ENCODE assay signal across 8 mouse cellular contexts in the genomic region with DNA sequence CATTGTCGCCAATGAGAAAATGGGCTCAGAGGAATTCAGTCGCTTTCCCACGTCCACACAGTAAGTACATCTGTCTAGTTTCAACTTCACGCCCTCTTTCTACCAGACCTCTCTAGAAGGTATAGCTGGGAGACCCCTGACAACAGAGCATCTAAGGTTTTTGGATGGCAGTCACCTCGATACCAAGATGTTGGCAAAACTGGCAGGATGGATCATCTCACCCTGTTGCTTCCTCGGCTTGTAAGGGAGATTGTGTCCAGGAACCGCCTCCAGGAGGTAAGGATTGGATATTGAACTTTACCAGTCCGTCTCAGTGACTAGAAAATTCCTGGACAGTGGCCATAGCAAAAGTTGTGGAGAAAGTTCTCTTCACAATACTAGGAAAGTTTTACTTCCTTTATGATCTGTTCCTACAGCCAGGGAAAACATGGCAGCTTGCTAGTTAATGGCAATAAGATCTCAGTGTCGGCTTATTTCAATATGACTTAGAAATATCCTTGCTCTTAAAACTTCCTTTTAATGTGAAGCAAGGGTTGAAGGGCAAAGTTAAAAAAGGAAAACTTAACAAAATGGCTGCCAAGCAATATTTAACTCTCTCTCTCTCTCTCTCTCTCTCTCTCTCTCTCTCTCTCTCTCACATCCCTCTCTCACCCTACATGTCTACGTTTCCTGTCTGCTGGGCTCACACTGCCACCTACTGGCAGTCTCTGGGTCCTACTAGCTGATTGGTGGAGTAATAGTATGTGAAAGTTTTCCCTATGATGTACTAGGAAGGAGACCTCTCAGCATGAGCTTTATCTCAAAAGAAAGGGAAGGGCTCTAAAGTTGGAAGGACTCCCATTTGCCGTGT. TPM values are rescaled to one million over a fixed set of nuclear protein-coding genes. Genes with fewer than 3 reads are reported as not detected.
DNase-seq lines count a peak whose midpoint lies in the region; ATAC-seq and TF ChIP-seq lines count a peak whose summit lies in the region.

No protein-coding gene starts in this region.

- peak; percentile 78 for DNase-seq in cerebellum, adult 11 months
- peak; percentile 87 to 92 for DNase-seq in heart, postnatal 14 days
- peak; percentile 91 for DNase-seq in large intestine, adult 2 months (ENCODE audit: low read depth, low spot score)

- intact Hi-C loops in heart, postnatal 14 days (cut with DNase I) = loop anchor here (1.0 to 10.0 kb wide), 6 partner anchors 77 to 453 kb away; a partner anchor contains a TSS

- whole genome bisulfite sequencing in forebrain, embryonic 15.5 days = 66% methylated on average over 11 of the region's 11 CpGs
- WGBS in large intestine, adult 2 months = 40% methylated on average over 11 of the region's 11 CpGs
- 60% methylated on average over 11 of the region's 11 CpGs for WGBS in liver, embryonic 16.5 days (ENCODE audit: insufficient replicate concordance)
- WGBS in neural tube, embryonic 13.5 days = 69% methylated on average over 11 of the region's 11 CpGs

- no peaks in the 10 kb centered on the region for H3K4me1 ChIP-seq in ES-Bruce4 (ENCODE audit: control insufficient read depth, insufficient read depth, low read length)
- peaks cover 38% of the 10 kb centered on the region for H3K4me1 ChIP-seq in forebrain, embryonic 15.5 days
- peaks cover 28% of the 10 kb centered on the region for H3K4me1 ChIP-seq in liver, embryonic 16.5 days (ENCODE audit: control insufficient read depth, low read depth, low read length)
- peaks cover 35% of the 10 kb centered on the region for H3K4me1 ChIP-seq in neural tube, embryonic 13.5 days (replicated peaks)
- H3K4me1 ChIP-seq in testis, adult 2 months (ENCODE audit: control insufficient read depth, insufficient read depth, low read length) = peaks cover 19% of the 10 kb centered on the region

- ATAC-seq in forebrain, embryonic 15.5 days (replicated peaks) = peak; percentile 53
- ATAC-seq in liver, embryonic 16.5 days (ENCODE audit: low read depth) = peak; percentile 15; the same call in 1 of the 2 replicates
- peak; percentile 52 for ATAC-seq in neural tube, embryonic 13.5 days (ENCODE audit: low read depth)

- no peak overlapping the region for H3K4me3 ChIP-seq in ES-Bruce4 (ENCODE audit: low read depth, low read length)
- H3K4me3 ChIP-seq in forebrain, embryonic 15.5 days = no peak overlapping the region
- no peak overlapping the region for H3K4me3 ChIP-seq in liver, embryonic 16.5 days (ENCODE audit: low read depth, low read length)
- no peak overlapping the region for H3K4me3 ChIP-seq in neural tube, embryonic 13.5 days
- H3K4me3 ChIP-seq in testis, adult 2 months (ENCODE audit: control insufficient read depth, low read depth, low read length) = peak overlapping the region; percentile 48

- no peak overlapping the region for H3K9ac ChIP-seq in ES-Bruce4 (ENCODE audit: low read depth, poor library complexity, severe bottlenecking)
- H3K9ac ChIP-seq in forebrain, embryonic 15.5 days (replicated peaks) = no peak overlapping the region
- H3K9ac ChIP-seq in liver, embryonic 16.5 days (ENCODE audit: low read depth, low read length) = 0 out of 2 replicates have a peak overlapping the region, but pooled peaks have one; percentile 4
- H3K9ac ChIP-seq in neural tube, embryonic 13.5 days = no peak overlapping the region

- TF ChIP-seq POLR2A in ES-Bruce4 (IDR thresholded peaks at IDR 0.05; ENCODE audit: insufficient read depth, low read length) = no peak
- no peak for TF ChIP-seq POLR2A in testis, adult 2 months (IDR thresholded peaks at IDR 0.05; ENCODE audit: control insufficient read depth, low read depth, low read length)

- no peaks in the 10 kb centered on the region for H3K27me3 ChIP-seq in ES-Bruce4 (ENCODE audit: control insufficient read depth, insufficient read depth, low read length, poor library complexity, severe bottlenecking)
- H3K27me3 ChIP-seq in forebrain, embryonic 15.5 days = no peaks in the 10 kb centered on the region
- no peaks in the 10 kb centered on the region for H3K27me3 ChIP-seq in liver, embryonic 16.5 days (ENCODE audit: control insufficient read depth, insufficient read depth, low read depth, low read length)
- H3K27me3 ChIP-seq in neural tube, embryonic 13.5 days = no peaks in the 10 kb centered on the region
- H3K27me3 ChIP-seq in testis, adult 2 months (ENCODE audit: control insufficient read depth, insufficient read depth, low read length) = no peaks in the 10 kb centered on the region

- H3K27ac ChIP-seq in ES-Bruce4 (ENCODE audit: insufficient read depth, low read length) = no peak overlapping the region
- no peak overlapping the region for H3K27ac ChIP-seq in forebrain, embryonic 15.5 days (replicated peaks)
- H3K27ac ChIP-seq in liver, embryonic 16.5 days (ENCODE audit: low read length) = peak overlapping the region; percentile 68
- no peak overlapping the region for H3K27ac ChIP-seq in neural tube, embryonic 13.5 days (replicated peaks)
- H3K27ac ChIP-seq in testis, adult 2 months (ENCODE audit: control insufficient read depth, insufficient read depth, low read depth, low read length) = no peak overlapping the region

- peaks cover 3% of the 10 kb centered on the region for H3K36me3 ChIP-seq in ES-Bruce4 (ENCODE audit: control insufficient read depth, insufficient read depth, low read length, poor library complexity, severe bottlenecking)
- H3K36me3 ChIP-seq in forebrain, embryonic 15.5 days = no peaks in the 10 kb centered on the region
- H3K36me3 ChIP-seq in liver, embryonic 16.5 days (ENCODE audit: control insufficient read depth, insufficient read depth) = peaks cover 3% of the 10 kb centered on the region
- peaks cover 4% of the 10 kb centered on the region; the same call in 1 of the 2 replicates for H3K36me3 ChIP-seq in neural tube, embryonic 13.5 days
- H3K36me3 ChIP-seq in testis, adult 2 months (ENCODE audit: control insufficient read depth, insufficient read depth, low read length) = no peaks in the 10 kb centered on the region

- H3K9me3 ChIP-seq in ES-Bruce4 (replicated peaks; ENCODE audit: control insufficient read depth, insufficient read depth, low read length, poor library complexity, severe bottlenecking) = no peaks in the 10 kb centered on the region
- no peaks in the 10 kb centered on the region for H3K9me3 ChIP-seq in forebrain, embryonic 15.5 days
- H3K9me3 ChIP-seq in liver, embryonic 16.5 days (replicated peaks; ENCODE audit: control insufficient read depth, low read length) = no peaks in the 10 kb centered on the region
- no peaks in the 10 kb centered on the region for H3K9me3 ChIP-seq in neural tube, embryonic 13.5 days

- TF ChIP-seq EP300 in ES-Bruce4 (IDR thresholded peaks at IDR 0.05; ENCODE audit: insufficient read depth, low read depth, low read length) = no peak

- H3K4me2 ChIP-seq in forebrain, embryonic 15.5 days (replicated peaks) = no peak overlapping the region
- H3K4me2 ChIP-seq in liver, embryonic 16.5 days (ENCODE audit: low read depth, low read length) = peak overlapping the region; percentile 10; the same call in 1 of the 2 replicates
- H3K4me2 ChIP-seq in neural tube, embryonic 13.5 days = no peak overlapping the region; the same call in 1 of the 2 replicates

- TF ChIP-seq CTCF in ES-Bruce4 (IDR thresholded peaks at IDR 0.05; ENCODE audit: low read depth, low read length) = peak; percentile 79
- peak; percentile 60; the same call in 1 of the 2 replicates for TF ChIP-seq CTCF in testis, adult 2 months (IDR thresholded peaks at IDR 0.05; ENCODE audit: control insufficient read depth, insufficient read depth, insufficient replicate concordance, low read depth, low read length)

RNA-seq across cellular contexts. Expression of a gene that starts 1.7 kb away (rescaled TPM):
- polyA plus RNA-seq in ES-Bruce4 (2011; ENCODE audit: insufficient read depth, insufficient read length, low read depth, missing spikeins) = 116 and 127 TPM in 2 replicates
- 165 and 168 TPM in 2 replicates for polyA plus RNA-seq in forebrain, embryonic 15.5 days (2015; fragmentation: Nextera tagmentation; extraction: Ambion mirVana)
- total RNA-seq in heart, postnatal 14 days (2021) = 10 to 100 TPM; 25.0 to 30.2 TPM
- polyA plus RNA-seq in large intestine, adult 2 months (2012; rRNA removed) = 35.7 and 47.2 TPM in 2 replicates
- 69.9 and 73.7 TPM in 2 replicates for polyA plus RNA-seq in liver, embryonic 16.5 days (2015; fragmentation: Nextera tagmentation; extraction: Ambion mirVana)
- polyA plus RNA-seq in neural tube, embryonic 13.5 days (2015; fragmentation: Nextera tagmentation; extraction: Ambion mirVana) = 151 and 164 TPM in 2 replicates
- polyA plus RNA-seq in testis, adult 2 months (2012; rRNA removed) = 11.9 and 15.8 TPM in 2 replicates

RNA-seq across cellular contexts. Expression of a gene that starts 7.1 kb away (rescaled TPM):
- not detected in 2 replicates for polyA plus RNA-seq in ES-Bruce4 (2011; ENCODE audit: insufficient read depth, insufficient read length, low read depth, missing spikeins)
- polyA plus RNA-seq in forebrain, embryonic 15.5 days (2015; fragmentation: Nextera tagmentation; extraction: Ambion mirVana) = 1.9 and 2.2 TPM in 2 replicates
- not detected for total RNA-seq in heart, postnatal 14 days (2021)
- 0.04 TPM in 2 replicates for polyA plus RNA-seq in large intestine, adult 2 months (2012; rRNA removed)
- 0.02 TPM in 1 of 2 replicates, not detected in the other for polyA plus RNA-seq in liver, embryonic 16.5 days (2015; fragmentation: Nextera tagmentation; extraction: Ambion mirVana)
- polyA plus RNA-seq in neural tube, embryonic 13.5 days (2015; fragmentation: Nextera tagmentation; extraction: Ambion mirVana) = 3.3 and 4.2 TPM in 2 replicates
- polyA plus RNA-seq in testis, adult 2 months (2012; rRNA removed) = 1.4 and 1.5 TPM in 2 replicates

RNA-seq across cellular contexts. Expression of a gene that starts 38.5 kb away (rescaled TPM):
- polyA plus RNA-seq in ES-Bruce4 (2011; ENCODE audit: insufficient read depth, insufficient read length, low read depth, missing spikeins) = 4.9 and 5.6 TPM in 2 replicates
- 9.9 and 11.7 TPM in 2 replicates for polyA plus RNA-seq in forebrain, embryonic 15.5 days (2015; fragmentation: Nextera tagmentation; extraction: Ambion mirVana)
- total RNA-seq in heart, postnatal 14 days (2021) = 10 to 100 TPM in 1 of 2 experiments, 1 to 10 TPM in 1; 9.0 to 10.1 TPM
- polyA plus RNA-seq in large intestine, adult 2 months (2012; rRNA removed) = 7.3 and 11.9 TPM in 2 replicates
- 0.61 and 0.64 TPM in 2 replicates for polyA plus RNA-seq in liver, embryonic 16.5 days (2015; fragmentation: Nextera tagmentation; extraction: Ambion mirVana)
- 16.6 and 21.9 TPM in 2 replicates for polyA plus RNA-seq in neural tube, embryonic 13.5 days (2015; fragmentation: Nextera tagmentation; extraction: Ambion mirVana)
- polyA plus RNA-seq in testis, adult 2 months (2012; rRNA removed) = 1.1 and 2.2 TPM in 2 replicates

RNA-seq across cellular contexts. Expression of a gene that starts 53.4 kb away (rescaled TPM):
- polyA plus RNA-seq in ES-Bruce4 (2011; ENCODE audit: insufficient read depth, insufficient read length, low read depth, missing spikeins) = 3.3 and 3.7 TPM in 2 replicates
- polyA plus RNA-seq in forebrain, embryonic 15.5 days (2015; fragmentation: Nextera tagmentation; extraction: Ambion mirVana) = 4.4 and 4.5 TPM in 2 replicates
- total RNA-seq in heart, postnatal 14 days (2021) = 1 to 10 TPM; 5.0 to 5.1 TPM
- 9.9 and 10.8 TPM in 2 replicates for polyA plus RNA-seq in large intestine, adult 2 months (2012; rRNA removed)
- 1.9 TPM in 2 replicates for polyA plus RNA-seq in liver, embryonic 16.5 days (2015; fragmentation: Nextera tagmentation; extraction: Ambion mirVana)
- 3.9 and 4.3 TPM in 2 replicates for polyA plus RNA-seq in neural tube, embryonic 13.5 days (2015; fragmentation: Nextera tagmentation; extraction: Ambion mirVana)
- 1.7 and 2.2 TPM in 2 replicates for polyA plus RNA-seq in testis, adult 2 months (2012; rRNA removed)

RNA-seq across cellular contexts. Expression of a gene that starts 55.0 kb away (rescaled TPM):
- polyA plus RNA-seq in ES-Bruce4 (2011; ENCODE audit: insufficient read depth, insufficient read length, low read depth, missing spikeins) = 3.2 and 3.5 TPM in 2 replicates
- polyA plus RNA-seq in forebrain, embryonic 15.5 days (2015; fragmentation: Nextera tagmentation; extraction: Ambion mirVana) = 0.43 and 0.46 TPM in 2 replicates
- total RNA-seq in heart, postnatal 14 days (2021) = under 1 TPM in 1 of 2 experiments, not detected in 1; 0.34 TPM
- 1.6 and 2.1 TPM in 2 replicates for polyA plus RNA-seq in large intestine, adult 2 months (2012; rRNA removed)
- polyA plus RNA-seq in liver, embryonic 16.5 days (2015; fragmentation: Nextera tagmentation; extraction: Ambion mirVana) = 3.8 and 4.1 TPM in 2 replicates
- 0.08 and 0.36 TPM in 2 replicates for polyA plus RNA-seq in neural tube, embryonic 13.5 days (2015; fragmentation: Nextera tagmentation; extraction: Ambion mirVana)
- 0.40 and 0.71 TPM in 2 replicates for polyA plus RNA-seq in testis, adult 2 months (2012; rRNA removed)
